21 mouse cellular contexts compared by ENCODE assay signal in the genomic region with DNA sequence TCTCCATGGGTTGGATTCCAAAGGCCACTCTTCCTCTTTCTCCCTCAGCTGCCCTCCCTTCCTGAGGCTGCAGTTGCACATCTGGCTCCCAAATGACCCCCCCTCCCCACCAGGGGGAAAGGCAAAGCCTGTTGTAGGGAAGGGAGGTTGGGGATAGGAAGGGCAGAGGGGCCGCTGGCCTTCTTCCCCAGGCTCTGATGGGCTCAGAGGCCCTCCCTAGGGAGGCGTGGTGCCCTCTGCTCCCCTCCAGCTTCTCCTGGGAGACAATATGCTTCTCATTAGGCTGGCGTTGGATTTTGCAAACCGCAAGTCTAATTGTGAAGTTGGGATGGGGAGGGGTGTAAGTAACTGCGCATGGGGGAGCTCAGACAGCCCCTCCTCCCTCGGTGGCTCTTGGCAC. TPM values are rescaled to one million over a fixed set of nuclear protein-coding genes. Genes with fewer than 3 reads are reported as not detected.
A peak's percentile ranks its signal among the peaks of the same experiment; 100 is the strongest.
DNase-seq lines count a peak whose midpoint lies in the region; ATAC-seq lines count a peak whose summit lies in the region.
"Had no signal": no experiment of that assay in that cellular context is flagged by ENCODE, and none has a peak within 500 bp of the region (broad histone marks: within the 10 kb centered on the region; RNA-seq: fewer than 3 reads in every experiment).

No protein-coding gene starts in this region.

- WGBS in hindbrain, embryonic 12.5 days = 41% methylated on average over 6 of the region's 6 CpGs
- 49% methylated on average over 6 of the region's 6 CpGs for WGBS in hindbrain, embryonic 11.5 days
- 24% methylated on average over 6 of the region's 6 CpGs for WGBS in embryonic facial prominence, embryonic 11.5 days
- WGBS in limb, embryonic 12.5 days = 22% methylated on average over 6 of the region's 6 CpGs

- no peak for DNase-seq in hindbrain, embryonic 11.5 days (ENCODE audit: low spot score)
- DNase-seq in NIH3T3 (ENCODE audit: low read depth) = peak; percentile 66
- DNase-seq in embryonic facial prominence, embryonic 11.5 days (ENCODE audit: low spot score) = peak; percentile 69
- DNase-seq in testis, postnatal 14 days (ENCODE audit: low spot score) = no peak
- no peak for DNase-seq in frontal cortex, postnatal 10 days (ENCODE audit: low spot score in 2 of 2)
- DNase-seq: adrenal gland, adult 8-10 months; cerebellum, adult 9-11 months; gastrocnemius, postnatal 14 days; heart, adult 2 months; heart, postnatal 4 days; kidney, adult 8-10 months; kidney, postnatal 25 days; left cerebral cortex, postnatal 4 days; lung, postnatal 4 days; right cerebral cortex, postnatal 4 days had no signal

- H3K36me3 ChIP-seq in hindbrain, embryonic 12.5 days = no peaks in the 10 kb centered on the region
- H3K36me3 ChIP-seq in hindbrain, embryonic 11.5 days (ENCODE audit: control insufficient read depth, insufficient read depth, low read length) = no peaks in the 10 kb centered on the region
- no peaks in the 10 kb centered on the region for H3K36me3 ChIP-seq in embryonic facial prominence, embryonic 11.5 days (replicated peaks; ENCODE audit: control insufficient read depth, insufficient read depth, low read depth, low read length)
- H3K36me3 ChIP-seq in limb, embryonic 12.5 days = no peaks in the 10 kb centered on the region
- H3K36me3 ChIP-seq: lung, embryonic 15.5 days had no signal

- H3K27me3 ChIP-seq in hindbrain, embryonic 12.5 days = 0 out of 2 replicates have a peak, but pooled peaks cover 3% of the 10 kb centered on the region
- H3K27me3 ChIP-seq in hindbrain, embryonic 11.5 days (ENCODE audit: control insufficient read depth, insufficient read depth, low read length) = no peaks in the 10 kb centered on the region
- no peaks in the 10 kb centered on the region for H3K27me3 ChIP-seq in embryonic facial prominence, embryonic 11.5 days (ENCODE audit: control insufficient read depth, insufficient read depth, low read length)
- peaks cover 90% of the 10 kb centered on the region for H3K27me3 ChIP-seq in limb, embryonic 12.5 days

- H3K9me3 ChIP-seq in hindbrain, embryonic 12.5 days (replicated peaks) = no peaks in the 10 kb centered on the region
- H3K9me3 ChIP-seq in hindbrain, embryonic 11.5 days (ENCODE audit: control insufficient read depth, low read length) = no peaks in the 10 kb centered on the region
- no peaks in the 10 kb centered on the region for H3K9me3 ChIP-seq in embryonic facial prominence, embryonic 11.5 days (replicated peaks; ENCODE audit: control insufficient read depth, low read length)
- H3K9me3 ChIP-seq in limb, embryonic 12.5 days = no peaks in the 10 kb centered on the region
- H3K9me3 ChIP-seq: lung, embryonic 15.5 days had no signal

- H3K27ac ChIP-seq in hindbrain, embryonic 12.5 days = no peak overlapping the region
- H3K27ac ChIP-seq in hindbrain, embryonic 11.5 days (ENCODE audit: low read depth, low read length) = no peak overlapping the region
- peak overlapping the region; percentile 48; the same call in 1 of the 2 replicates for H3K27ac ChIP-seq in embryonic facial prominence, embryonic 11.5 days (replicated peaks; ENCODE audit: low read depth, low read length)
- H3K27ac ChIP-seq in limb, embryonic 12.5 days = no peak overlapping the region
- H3K27ac ChIP-seq: heart, adult 2 months; liver, embryonic 14.5 days; lung, embryonic 15.5 days had no signal

- peak overlapping the region; percentile 24; the same call in 1 of the 2 replicates for H3K9ac ChIP-seq in hindbrain, embryonic 12.5 days
- H3K9ac ChIP-seq in hindbrain, embryonic 11.5 days (ENCODE audit: low read depth, low read length) = no peak overlapping the region
- 0 out of 2 replicates have a peak overlapping the region, but pooled peaks have one; percentile 3 for H3K9ac ChIP-seq in embryonic facial prominence, embryonic 11.5 days (replicated peaks; ENCODE audit: low read length)
- H3K9ac ChIP-seq in limb, embryonic 12.5 days (replicated peaks) = no peak overlapping the region; the same call in 1 of the 2 replicates
- H3K9ac ChIP-seq: liver, embryonic 14.5 days; lung, embryonic 15.5 days had no signal

- no peak for ATAC-seq in hindbrain, embryonic 12.5 days (ENCODE audit: low FRiP score)
- no peak for ATAC-seq in hindbrain, embryonic 11.5 days (ENCODE audit: low FRiP score)
- no peak for ATAC-seq in embryonic facial prominence, embryonic 11.5 days (replicated peaks; ENCODE audit: insufficient number of reproducible peaks, low FRiP score, low TSS enrichment, low read depth)
- no peak for ATAC-seq in limb, embryonic 12.5 days (ENCODE audit: insufficient number of reproducible peaks, insufficient read depth, low FRiP score, low TSS enrichment, low read depth)
- ATAC-seq: Patski had no signal

- H3K4me2 ChIP-seq in hindbrain, embryonic 12.5 days (replicated peaks) = no peak overlapping the region
- H3K4me2 ChIP-seq in hindbrain, embryonic 11.5 days (replicated peaks; ENCODE audit: low read depth, low read length) = no peak overlapping the region
- no peak overlapping the region for H3K4me2 ChIP-seq in embryonic facial prominence, embryonic 11.5 days (ENCODE audit: low read depth, low read length)
- H3K4me2 ChIP-seq in limb, embryonic 12.5 days = peak overlapping the region; percentile 6
- H3K4me2 ChIP-seq: lung, embryonic 15.5 days had no signal

- no peak overlapping the region for H3K4me3 ChIP-seq in hindbrain, embryonic 12.5 days
- H3K4me3 ChIP-seq in hindbrain, embryonic 11.5 days (ENCODE audit: low read depth, low read length) = no peak overlapping the region
- H3K4me3 ChIP-seq in embryonic facial prominence, embryonic 11.5 days (ENCODE audit: low read depth, low read length) = no peak overlapping the region
- H3K4me3 ChIP-seq in limb, embryonic 12.5 days (replicated peaks) = no peak overlapping the region
- H3K4me3 ChIP-seq: erythroblast, embryonic 14.5 days; heart, adult 2 months; lung, embryonic 15.5 days had no signal

- peaks cover 21% of the 10 kb centered on the region for H3K4me1 ChIP-seq in hindbrain, embryonic 12.5 days
- peaks cover 9% of the 10 kb centered on the region; the same call in 1 of the 2 replicates for H3K4me1 ChIP-seq in hindbrain, embryonic 11.5 days (replicated peaks; ENCODE audit: control insufficient read depth, insufficient read depth, low read length)
- H3K4me1 ChIP-seq in embryonic facial prominence, embryonic 11.5 days (ENCODE audit: control insufficient read depth, insufficient read depth, low read length) = peaks cover 17% of the 10 kb centered on the region
- H3K4me1 ChIP-seq in limb, embryonic 12.5 days (replicated peaks) = peaks cover 48% of the 10 kb centered on the region
- H3K4me1 ChIP-seq: lung, embryonic 15.5 days had no signal

RNA-seq across cellular contexts. Expression of a gene that starts 17.5 kb away (rescaled TPM):
- polyA plus RNA-seq in hindbrain, embryonic 12.5 days (2016; fragmentation: Nextera tagmentation; extraction: Ambion mirVana) = 7.0 and 9.1 TPM in 2 replicates
- polyA plus RNA-seq in hindbrain, embryonic 11.5 days (2014; fragmentation: Nextera tagmentation; extraction: Ambion mirVana) = 8.5 and 16.5 TPM in 2 replicates
- polyA plus RNA-seq in embryonic facial prominence, embryonic 11.5 days (2014; fragmentation: Nextera tagmentation; extraction: Ambion mirVana) = 8.0 and 11.0 TPM in 2 replicates
- 1.7 and 3.5 TPM in 2 replicates for polyA plus RNA-seq in limb, embryonic 12.5 days (2016; fragmentation: Nextera tagmentation; extraction: Ambion mirVana)
- polyA plus RNA-seq: Patski had no signal

RNA-seq across cellular contexts. Expression of a gene that starts 29.6 kb away (rescaled TPM):
- 130 and 135 TPM in 2 replicates for polyA plus RNA-seq in hindbrain, embryonic 12.5 days (2016; fragmentation: Nextera tagmentation; extraction: Ambion mirVana)
- polyA plus RNA-seq in hindbrain, embryonic 11.5 days (2014; fragmentation: Nextera tagmentation; extraction: Ambion mirVana) = 192 and 195 TPM in 2 replicates
- polyA plus RNA-seq in embryonic facial prominence, embryonic 11.5 days (2014; fragmentation: Nextera tagmentation; extraction: Ambion mirVana) = 191 and 200 TPM in 2 replicates
- 176 and 180 TPM in 2 replicates for polyA plus RNA-seq in limb, embryonic 12.5 days (2016; fragmentation: Nextera tagmentation; extraction: Ambion mirVana)

RNA-seq across cellular contexts. Expression of a gene that starts 31.9 kb away (rescaled TPM):
- 16.7 and 18.1 TPM in 2 replicates for polyA plus RNA-seq in hindbrain, embryonic 12.5 days (2016; fragmentation: Nextera tagmentation; extraction: Ambion mirVana)
- polyA plus RNA-seq in hindbrain, embryonic 11.5 days (2014; fragmentation: Nextera tagmentation; extraction: Ambion mirVana) = 4.2 and 5.5 TPM in 2 replicates
- polyA plus RNA-seq in embryonic facial prominence, embryonic 11.5 days (2014; fragmentation: Nextera tagmentation; extraction: Ambion mirVana) = 3.8 and 5.5 TPM in 2 replicates
- 19.2 and 19.4 TPM in 2 replicates for polyA plus RNA-seq in limb, embryonic 12.5 days (2016; fragmentation: Nextera tagmentation; extraction: Ambion mirVana)

RNA-seq across cellular contexts. Expression of a gene that starts 47.7 kb away (rescaled TPM):
- polyA plus RNA-seq in hindbrain, embryonic 12.5 days (2016; fragmentation: Nextera tagmentation; extraction: Ambion mirVana) = 94.9 and 96.6 TPM in 2 replicates
- 91.2 and 103 TPM in 2 replicates for polyA plus RNA-seq in hindbrain, embryonic 11.5 days (2014; fragmentation: Nextera tagmentation; extraction: Ambion mirVana)
- 94.4 and 99.3 TPM in 2 replicates for polyA plus RNA-seq in embryonic facial prominence, embryonic 11.5 days (2014; fragmentation: Nextera tagmentation; extraction: Ambion mirVana)
- 93.5 and 95.2 TPM in 2 replicates for polyA plus RNA-seq in limb, embryonic 12.5 days (2016; fragmentation: Nextera tagmentation; extraction: Ambion mirVana)

Comparison
In these comparisons a context has a peak if more than half of its experiments do, and no peak if none do; other contexts are left out.
1. H3K9ac ChIP-seq: peak in hindbrain, embryonic 12.5 days (single experiment) and embryonic facial prominence, embryonic 11.5 days (single experiment); none in hindbrain, embryonic 11.5 days (single experiment) and limb, embryonic 12.5 days (single experiment).
2. DNase-seq: peak in NIH3T3 (single experiment) and embryonic facial prominence, embryonic 11.5 days (single experiment); none in hindbrain, embryonic 11.5 days (single experiment), testis, postnatal 14 days (single experiment) and frontal cortex, postnatal 10 days (0 of 2).